In the genomic region with DNA sequence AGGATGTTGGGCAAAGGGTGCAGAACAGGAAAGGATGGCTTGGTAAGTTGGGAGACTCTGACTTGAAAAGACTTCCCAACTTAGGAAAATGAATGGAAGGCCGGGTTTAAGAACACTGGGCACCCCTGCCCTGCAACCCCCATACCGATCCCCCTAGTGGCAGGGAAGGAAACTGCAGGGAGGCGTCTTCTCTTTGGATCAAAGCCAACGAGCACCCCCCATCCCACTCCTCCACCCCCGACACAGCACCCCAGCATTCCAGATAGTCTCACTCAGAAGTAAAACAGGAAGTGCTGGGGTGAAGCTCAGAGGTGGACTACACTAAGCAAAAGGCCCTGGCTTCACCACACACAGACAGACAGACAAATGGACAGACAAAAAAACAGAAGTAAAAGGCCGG, we compare ENCODE assay signal across 8 mouse cellular contexts.
A peak's percentile ranks its signal among the peaks of the same experiment; 100 is the strongest.
DNase-seq lines count a peak whose midpoint lies in the region; ATAC-seq and TF ChIP-seq lines count a peak whose summit lies in the region.

No protein-coding gene starts in this region.

- H3K9me3 ChIP-seq in heart, embryonic 11.5 days (replicated peaks; ENCODE audit: control insufficient read depth, low read length) = no peaks in the 10 kb centered on the region
- no peaks in the 10 kb centered on the region for H3K9me3 ChIP-seq in neural tube, embryonic 15.5 days (replicated peaks)

- TF ChIP-seq CTCF in heart, adult 2 months (IDR thresholded peaks at IDR 0.05) = peak; percentile 72

- H3K4me2 ChIP-seq in heart, embryonic 11.5 days = no peak overlapping the region
- H3K4me2 ChIP-seq in neural tube, embryonic 15.5 days = no peak overlapping the region

- H3K4me3 ChIP-seq in heart, adult 2 months = no peak overlapping the region
- H3K4me3 ChIP-seq in heart, embryonic 11.5 days (ENCODE audit: low read depth, low read length) = no peak overlapping the region
- no peak overlapping the region for H3K4me3 ChIP-seq in neural tube, embryonic 15.5 days (replicated peaks)

- TF ChIP-seq EP300 in heart, adult 2 months (IDR thresholded peaks at IDR 0.05; ENCODE audit: insufficient read depth, low read depth, low read length) = no peak

- H3K36me3 ChIP-seq in heart, adult 2 months (ENCODE audit: control insufficient read depth, insufficient read depth, low read length) = no peaks in the 10 kb centered on the region
- peaks cover 8% of the 10 kb centered on the region; the same call in 1 of the 2 replicates for H3K36me3 ChIP-seq in heart, embryonic 11.5 days (ENCODE audit: control insufficient read depth, insufficient read depth, low read length)
- H3K36me3 ChIP-seq in neural tube, embryonic 15.5 days = no peaks in the 10 kb centered on the region

- no peak for TF ChIP-seq POLR2A in heart, adult 2 months (IDR thresholded peaks at IDR 0.05; ENCODE audit: insufficient read depth, low read depth, low read length)

- 28% methylated on average over 6 of the region's 6 CpGs for WGBS in heart, adult 2 months
- WGBS in heart, embryonic 11.5 days (ENCODE audit: insufficient replicate concordance) = 24% methylated on average over 6 of the region's 6 CpGs
- 24% methylated on average over 6 of the region's 6 CpGs for WGBS in neural tube, embryonic 15.5 days

- no peak overlapping the region for H3K9ac ChIP-seq in heart, adult 2 months (ENCODE audit: low read depth, low read length)
- H3K9ac ChIP-seq in heart, embryonic 11.5 days (ENCODE audit: low read depth, low read length) = no peak overlapping the region
- no peak overlapping the region for H3K9ac ChIP-seq in neural tube, embryonic 15.5 days (replicated peaks)

- ATAC-seq in heart, embryonic 11.5 days (replicated peaks; ENCODE audit: insufficient number of reproducible peaks, low FRiP score, low TSS enrichment) = no peak
- ATAC-seq in neural tube, embryonic 15.5 days (ENCODE audit: low FRiP score) = no peak
- peak; percentile 38 for ATAC-seq in granulocyte monocyte progenitor cell, adult 5-6 weeks (replicated peaks; ENCODE audit: poor library complexity, severe bottlenecking)

- H3K4me1 ChIP-seq in heart, adult 2 months (ENCODE audit: control insufficient read depth, insufficient read depth, low read length) = peaks cover 5% of the 10 kb centered on the region
- H3K4me1 ChIP-seq in heart, embryonic 11.5 days (ENCODE audit: control insufficient read depth, insufficient read depth, low read length) = peaks cover 17% of the 10 kb centered on the region
- H3K4me1 ChIP-seq in neural tube, embryonic 15.5 days = peaks cover 9% of the 10 kb centered on the region

- H3K27me3 ChIP-seq in heart, adult 2 months (ENCODE audit: control insufficient read depth, insufficient read depth, low read length) = no peaks in the 10 kb centered on the region
- H3K27me3 ChIP-seq in heart, embryonic 11.5 days (ENCODE audit: control insufficient read depth, insufficient read depth, low read length) = no peaks in the 10 kb centered on the region
- no peaks in the 10 kb centered on the region for H3K27me3 ChIP-seq in neural tube, embryonic 15.5 days (replicated peaks)

- no peaks in the 10 kb centered on the region for H3K79me2 ChIP-seq in heart, adult 2 months (replicated peaks; ENCODE audit: control insufficient read depth, insufficient read depth, low read length)

- no peak for DNase-seq in heart, adult 2 months
- peak; percentile 53 for DNase-seq in neural tube, embryonic 10.5 days (ENCODE audit: extremely low spot score, low spot score)
- peak; percentile 32 to 37 for DNase-seq in thymus, postnatal 36 days
- no peak for DNase-seq in left cerebral cortex, postnatal 25 days (ENCODE audit: low spot score in 2 of 2)
- DNase-seq in gastrocnemius, adult 18-20 months (ENCODE audit: low spot score) = no peak

- H3K27ac ChIP-seq in heart, adult 2 months = no peak overlapping the region
- H3K27ac ChIP-seq in heart, embryonic 11.5 days (ENCODE audit: low read depth, low read length) = no peak overlapping the region
- no peak overlapping the region for H3K27ac ChIP-seq in neural tube, embryonic 15.5 days (replicated peaks)

- intact Hi-C loops in heart, adult 2 months (cut with DNase I) = no loop called here
- intact Hi-C loops in left cerebral cortex, postnatal 25 days (cut with DNase I) = loop anchor here (1.0 kb wide), 1 partner anchor 90 kb away; no protein-coding TSS in a partner anchor

Comparison
In these comparisons a context has a peak if more than half of its experiments do, and no peak if none do; other contexts are left out.
1. DNase-seq: peak in neural tube, embryonic 10.5 days (single experiment) and thymus, postnatal 36 days (2 of 2); none in heart, adult 2 months (0 of 2), left cerebral cortex, postnatal 25 days (0 of 2) and gastrocnemius, adult 18-20 months (single experiment).